Comparison of ENCODE assay signal across 8 mouse cellular contexts in the genomic region with DNA sequence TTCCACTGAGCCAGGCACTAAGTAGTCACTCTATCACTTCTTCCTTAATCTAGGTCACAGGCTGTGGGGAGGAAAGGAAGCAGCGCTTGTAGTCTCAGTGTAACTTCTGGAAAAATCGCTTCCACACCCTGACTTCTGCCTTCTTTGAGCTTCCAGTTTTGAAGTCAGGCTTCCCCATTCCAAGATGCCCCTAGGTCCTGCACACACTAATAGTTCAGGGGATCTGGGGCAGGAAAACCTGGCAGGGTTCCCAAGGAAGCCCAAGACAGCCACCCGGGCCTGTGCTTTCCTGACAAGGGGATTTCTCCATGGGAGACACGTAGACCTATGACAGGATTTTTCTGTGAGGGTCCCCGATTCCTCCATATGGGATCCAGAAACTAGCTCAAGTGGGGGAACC. TPM values are rescaled to one million over a fixed set of nuclear protein-coding genes. Genes with fewer than 3 reads are reported as not detected.
DNase-seq lines count a peak whose midpoint lies in the region; ATAC-seq and TF ChIP-seq lines count a peak whose summit lies in the region.

No protein-coding gene starts in this region.

- H3K27me3 ChIP-seq in liver, adult 2 months (ENCODE audit: control insufficient read depth, insufficient read depth, low read length) = no peaks in the 10 kb centered on the region
- H3K27me3 ChIP-seq in embryonic facial prominence, embryonic 10.5 days (replicated peaks; ENCODE audit: low read depth, poor library complexity, severe bottlenecking) = no peaks in the 10 kb centered on the region
- H3K27me3 ChIP-seq in hindbrain, embryonic 11.5 days (ENCODE audit: control insufficient read depth, insufficient read depth, low read length) = no peaks in the 10 kb centered on the region
- H3K27me3 ChIP-seq in liver, embryonic 12.5 days (replicated peaks) = no peaks in the 10 kb centered on the region
- H3K27me3 ChIP-seq in neural tube, embryonic 13.5 days = peaks cover 2% of the 10 kb centered on the region; the same call in 1 of the 2 replicates

- H3K9ac ChIP-seq in liver, adult 2 months (ENCODE audit: low read depth, low read length) = peak overlapping the region; percentile 90
- H3K9ac ChIP-seq in hindbrain, embryonic 11.5 days (ENCODE audit: low read depth, low read length) = peak overlapping the region; percentile 96
- H3K9ac ChIP-seq in liver, embryonic 12.5 days = peak overlapping the region; percentile 95
- peak overlapping the region; percentile 98 for H3K9ac ChIP-seq in neural tube, embryonic 13.5 days

- peaks cover 48% of the 10 kb centered on the region for H3K79me2 ChIP-seq in liver, adult 2 months (ENCODE audit: control insufficient read depth, insufficient read depth, low read length)

- no peak for ATAC-seq in hindbrain, embryonic 11.5 days (ENCODE audit: low FRiP score)
- ATAC-seq in liver, embryonic 12.5 days = no peak
- no peak for ATAC-seq in neural tube, embryonic 13.5 days (ENCODE audit: low read depth)
- ATAC-seq in activated CD4-positive, CD25-positive, alpha-beta regulatory T cell, adult 4 months = no peak

- H3K4me2 ChIP-seq in hindbrain, embryonic 11.5 days (replicated peaks; ENCODE audit: low read depth, low read length) = peak overlapping the region; percentile 95
- peak overlapping the region; percentile 80 for H3K4me2 ChIP-seq in liver, embryonic 12.5 days
- peak overlapping the region; percentile 100 for H3K4me2 ChIP-seq in neural tube, embryonic 13.5 days

- H3K36me3 ChIP-seq in liver, adult 2 months (ENCODE audit: control insufficient read depth, insufficient read depth, low read length) = no peaks in the 10 kb centered on the region
- peaks cover 36% of the 10 kb centered on the region for H3K36me3 ChIP-seq in embryonic facial prominence, embryonic 10.5 days (replicated peaks)
- H3K36me3 ChIP-seq in hindbrain, embryonic 11.5 days (ENCODE audit: control insufficient read depth, insufficient read depth, low read length) = no peaks in the 10 kb centered on the region
- H3K36me3 ChIP-seq in liver, embryonic 12.5 days = peaks cover 18% of the 10 kb centered on the region
- H3K36me3 ChIP-seq in neural tube, embryonic 13.5 days = no peaks in the 10 kb centered on the region; the same call in 1 of the 2 replicates

- H3K4me1 ChIP-seq in liver, adult 2 months (ENCODE audit: control insufficient read depth, insufficient read depth, low read length) = peaks cover 27% of the 10 kb centered on the region
- peaks cover 32% of the 10 kb centered on the region for H3K4me1 ChIP-seq in embryonic facial prominence, embryonic 10.5 days
- H3K4me1 ChIP-seq in hindbrain, embryonic 11.5 days (replicated peaks; ENCODE audit: control insufficient read depth, insufficient read depth, low read length) = peaks cover 11% of the 10 kb centered on the region
- peaks cover 77% of the 10 kb centered on the region for H3K4me1 ChIP-seq in liver, embryonic 12.5 days
- peaks cover 52% of the 10 kb centered on the region for H3K4me1 ChIP-seq in neural tube, embryonic 13.5 days (replicated peaks)

- peak; percentile 43 for DNase-seq in liver, adult 2 months (ENCODE audit: extremely low read depth, low read depth, low spot score)
- no peak for DNase-seq in liver
- DNase-seq in embryonic facial prominence, embryonic 10.5 days (ENCODE audit: low spot score) = no peak
- DNase-seq in hindbrain, embryonic 11.5 days (ENCODE audit: low spot score) = peak; percentile 10
- DNase-seq in left cerebral cortex, adult 8-10 months (ENCODE audit: low spot score in 2 of 2) = no peak

- WGBS in liver, adult 2 months = 9% methylated on average over 5 of the region's 5 CpGs
- WGBS in embryonic facial prominence, embryonic 10.5 days = 38% methylated on average over 5 of the region's 5 CpGs
- 41% methylated on average over 5 of the region's 5 CpGs for WGBS in hindbrain, embryonic 11.5 days
- 9% methylated on average over 5 of the region's 5 CpGs for WGBS in liver, embryonic 12.5 days (ENCODE audit: insufficient replicate concordance)
- 31% methylated on average over 5 of the region's 5 CpGs for WGBS in neural tube, embryonic 13.5 days

- H3K27ac ChIP-seq in liver, adult 2 months (replicated peaks; ENCODE audit: insufficient read depth, low read depth, low read length) = peak overlapping the region; percentile 60
- H3K27ac ChIP-seq in embryonic facial prominence, embryonic 10.5 days (replicated peaks) = peak overlapping the region; percentile 92
- H3K27ac ChIP-seq in hindbrain, embryonic 11.5 days (ENCODE audit: low read depth, low read length) = no peak overlapping the region
- peak overlapping the region; percentile 84 for H3K27ac ChIP-seq in liver, embryonic 12.5 days
- peak overlapping the region; percentile 84 for H3K27ac ChIP-seq in neural tube, embryonic 13.5 days (replicated peaks)

- peak overlapping the region; percentile 94 for H3K4me3 ChIP-seq in liver, adult 2 months (ENCODE audit: insufficient read depth, low read depth, low read length)
- H3K4me3 ChIP-seq in embryonic facial prominence, embryonic 10.5 days = peak overlapping the region; percentile 79
- H3K4me3 ChIP-seq in hindbrain, embryonic 11.5 days (ENCODE audit: low read depth, low read length) = peak overlapping the region; percentile 99
- peak overlapping the region; percentile 97 for H3K4me3 ChIP-seq in liver, embryonic 12.5 days
- peak overlapping the region; percentile 99 for H3K4me3 ChIP-seq in neural tube, embryonic 13.5 days

- no peak for TF ChIP-seq CTCF in liver, adult 2 months (IDR thresholded peaks at IDR 0.05; ENCODE audit: low read depth, low read length)

- H3K9me3 ChIP-seq in embryonic facial prominence, embryonic 10.5 days = no peaks in the 10 kb centered on the region
- no peaks in the 10 kb centered on the region for H3K9me3 ChIP-seq in hindbrain, embryonic 11.5 days (ENCODE audit: control insufficient read depth, low read length)
- no peaks in the 10 kb centered on the region for H3K9me3 ChIP-seq in liver, embryonic 12.5 days (replicated peaks)
- no peaks in the 10 kb centered on the region for H3K9me3 ChIP-seq in neural tube, embryonic 13.5 days

- TF ChIP-seq POLR2A in liver, adult 2 months (IDR thresholded peaks at IDR 0.05; ENCODE audit: extremely low read depth, insufficient read depth, low read length) = no peak

RNA-seq across cellular contexts. Expression of a gene that starts 0.9 kb away (rescaled TPM):
- total RNA-seq in liver, adult 2 months (2014; rRNA removed) = 22.3 and 35.2 TPM in 2 replicates
- polyA plus RNA-seq in liver, adult 2 months (2012; rRNA removed) = 38.1 and 49.2 TPM in 2 replicates
- 60.5 and 61.5 TPM in 2 replicates for polyA plus RNA-seq in embryonic facial prominence, embryonic 10.5 days (2016; fragmentation: Nextera tagmentation; extraction: Ambion mirVana)
- 68.5 and 85.1 TPM in 2 replicates for polyA plus RNA-seq in hindbrain, embryonic 11.5 days (2014; fragmentation: Nextera tagmentation; extraction: Ambion mirVana)
- polyA plus RNA-seq in liver, embryonic 12.5 days (2016; fragmentation: Nextera tagmentation; extraction: Ambion mirVana) = 36.5 and 38.2 TPM in 2 replicates
- polyA plus RNA-seq in neural tube, embryonic 13.5 days (2015; fragmentation: Nextera tagmentation; extraction: Ambion mirVana) = 106 and 114 TPM in 2 replicates
- 10 to 100 TPM; 22.7 to 24.0 TPM for polyA plus RNA-seq in activated CD4-positive, CD25-positive, alpha-beta regulatory T cell, adult 4 months (2017; shearing (Covaris generic))
- total RNA-seq in left cerebral cortex, adult 8-10 months (2022) = 100 to 1,000 TPM; 126 to 147 (median 139) TPM

RNA-seq across cellular contexts. Expression of a gene that starts 13.9 kb away (rescaled TPM):
- 2.4 and 3.6 TPM in 2 replicates for total RNA-seq in liver, adult 2 months (2014; rRNA removed)
- polyA plus RNA-seq in liver, adult 2 months (2012; rRNA removed) = 13.0 and 14.8 TPM in 2 replicates
- 23.5 and 25.0 TPM in 2 replicates for polyA plus RNA-seq in embryonic facial prominence, embryonic 10.5 days (2016; fragmentation: Nextera tagmentation; extraction: Ambion mirVana)
- polyA plus RNA-seq in hindbrain, embryonic 11.5 days (2014; fragmentation: Nextera tagmentation; extraction: Ambion mirVana) = 18.3 and 25.1 TPM in 2 replicates
- polyA plus RNA-seq in liver, embryonic 12.5 days (2016; fragmentation: Nextera tagmentation; extraction: Ambion mirVana) = 15.7 TPM in 2 replicates
- 16.4 and 19.5 TPM in 2 replicates for polyA plus RNA-seq in neural tube, embryonic 13.5 days (2015; fragmentation: Nextera tagmentation; extraction: Ambion mirVana)
- 10 to 100 TPM; 13.6 to 18.0 TPM for polyA plus RNA-seq in activated CD4-positive, CD25-positive, alpha-beta regulatory T cell, adult 4 months (2017; shearing (Covaris generic))
- 10 to 100 TPM; 39.0 to 53.1 (median 41.5) TPM for total RNA-seq in left cerebral cortex, adult 8-10 months (2022)

RNA-seq across cellular contexts. Expression of a gene that starts 39.2 kb away (rescaled TPM):
- 17.2 and 18.3 TPM in 2 replicates for total RNA-seq in liver, adult 2 months (2014; rRNA removed)
- polyA plus RNA-seq in liver, adult 2 months (2012; rRNA removed) = 42.5 and 49.7 TPM in 2 replicates
- 10.5 and 10.8 TPM in 2 replicates for polyA plus RNA-seq in embryonic facial prominence, embryonic 10.5 days (2016; fragmentation: Nextera tagmentation; extraction: Ambion mirVana)
- 10.3 and 11.4 TPM in 2 replicates for polyA plus RNA-seq in hindbrain, embryonic 11.5 days (2014; fragmentation: Nextera tagmentation; extraction: Ambion mirVana)
- polyA plus RNA-seq in liver, embryonic 12.5 days (2016; fragmentation: Nextera tagmentation; extraction: Ambion mirVana) = 10.1 and 10.6 TPM in 2 replicates
- polyA plus RNA-seq in neural tube, embryonic 13.5 days (2015; fragmentation: Nextera tagmentation; extraction: Ambion mirVana) = 37.2 and 39.1 TPM in 2 replicates
- 10 to 100 TPM; 80.1 to 96.5 TPM for polyA plus RNA-seq in activated CD4-positive, CD25-positive, alpha-beta regulatory T cell, adult 4 months (2017; shearing (Covaris generic))
- total RNA-seq in left cerebral cortex, adult 8-10 months (2022) = 10 to 100 TPM; 44.2 to 67.8 (median 57.0) TPM

RNA-seq across cellular contexts. Expression of a gene that starts 39.4 kb away (rescaled TPM):
- 3.5 and 5.2 TPM in 2 replicates for total RNA-seq in liver, adult 2 months (2014; rRNA removed)
- polyA plus RNA-seq in liver, adult 2 months (2012; rRNA removed) = 6.1 TPM in 2 replicates
- polyA plus RNA-seq in embryonic facial prominence, embryonic 10.5 days (2016; fragmentation: Nextera tagmentation; extraction: Ambion mirVana) = 54.4 and 54.7 TPM in 2 replicates
- polyA plus RNA-seq in hindbrain, embryonic 11.5 days (2014; fragmentation: Nextera tagmentation; extraction: Ambion mirVana) = 54.4 and 55.6 TPM in 2 replicates
- 43.9 and 45.3 TPM in 2 replicates for polyA plus RNA-seq in liver, embryonic 12.5 days (2016; fragmentation: Nextera tagmentation; extraction: Ambion mirVana)
- polyA plus RNA-seq in neural tube, embryonic 13.5 days (2015; fragmentation: Nextera tagmentation; extraction: Ambion mirVana) = 46.4 and 55.1 TPM in 2 replicates
- 100 to 1,000 TPM; 212 to 221 TPM for polyA plus RNA-seq in activated CD4-positive, CD25-positive, alpha-beta regulatory T cell, adult 4 months (2017; shearing (Covaris generic))
- total RNA-seq in left cerebral cortex, adult 8-10 months (2022) = 10 to 100 TPM; 12.0 to 17.6 (median 14.8) TPM

RNA-seq across cellular contexts. Expression of a gene that starts 56.9 kb away (rescaled TPM):
- total RNA-seq in liver, adult 2 months (2014; rRNA removed) = 6.7 and 8.6 TPM in 2 replicates
- polyA plus RNA-seq in liver, adult 2 months (2012; rRNA removed) = 12.7 and 17.8 TPM in 2 replicates
- 114 and 127 TPM in 2 replicates for polyA plus RNA-seq in embryonic facial prominence, embryonic 10.5 days (2016; fragmentation: Nextera tagmentation; extraction: Ambion mirVana)
- polyA plus RNA-seq in hindbrain, embryonic 11.5 days (2014; fragmentation: Nextera tagmentation; extraction: Ambion mirVana) = 83.4 and 84.4 TPM in 2 replicates
- 53.5 and 54.1 TPM in 2 replicates for polyA plus RNA-seq in liver, embryonic 12.5 days (2016; fragmentation: Nextera tagmentation; extraction: Ambion mirVana)
- 67.5 and 71.0 TPM in 2 replicates for polyA plus RNA-seq in neural tube, embryonic 13.5 days (2015; fragmentation: Nextera tagmentation; extraction: Ambion mirVana)
- 10 to 100 TPM; 18.9 to 19.9 TPM for polyA plus RNA-seq in activated CD4-positive, CD25-positive, alpha-beta regulatory T cell, adult 4 months (2017; shearing (Covaris generic))
- 10 to 100 TPM; 35.5 to 53.7 (median 46.1) TPM for total RNA-seq in left cerebral cortex, adult 8-10 months (2022)

Comparison
In these comparisons a context has a peak if more than half of its experiments do, and no peak if none do; other contexts are left out.
1. DNase-seq: peak in liver, adult 2 months (single experiment) and hindbrain, embryonic 11.5 days (single experiment); none in liver (single experiment), embryonic facial prominence, embryonic 10.5 days (single experiment) and left cerebral cortex, adult 8-10 months (0 of 2).
2. Peak in every context shown above with its lines, with median percentiles within 50 percentile points of each other: H3K4me3 ChIP-seq, H3K9ac ChIP-seq and H3K4me2 ChIP-seq.